Mouse (Mus musculus): ENCODE measurements at regions not wholly inside any gene's neighbourhood (a gene's known extent, or its start where the extent isn't known, plus 50 kb on each side); places are given as distances from the start of the nearest gene placed in this dataset.

DNA sequence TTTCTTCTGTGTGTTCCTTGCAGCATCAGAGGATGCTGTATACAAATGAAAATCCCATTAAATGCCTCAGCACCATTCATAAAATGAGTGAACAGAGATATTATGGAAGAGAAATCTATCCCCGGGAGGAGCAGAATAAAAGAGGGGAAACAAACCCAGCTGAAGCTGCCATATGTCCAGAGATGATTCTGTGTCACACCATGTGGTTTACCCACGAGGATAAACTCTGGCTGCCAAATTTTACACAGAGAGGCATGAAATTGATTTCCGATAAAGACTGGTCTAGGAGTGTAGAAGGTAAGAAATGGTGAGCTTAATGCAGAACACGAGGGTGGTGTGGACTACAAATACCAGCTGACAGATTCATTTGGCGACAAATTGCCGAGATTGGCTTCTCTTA is 111.1 kb downstream of the Mbip start:
- Histone ChIP-seq H3K4me2 (no peak overlapping the region), H3K36me3 (no peaks in the 10 kb centered on the region), H3K27ac (no peak overlapping the region; the same call in 1 of the 2 replicates), H3K9ac (no peak overlapping the region), H3K9me3 (no peaks in the 10 kb centered on the region; the same call in 1 of the 2 replicates), H3K4me3 (no peak overlapping the region), H3K4me1 (replicated peaks) (peaks cover 3% of the 10 kb centered on the region; the same call in 1 of the 2 replicates), H3K27me3 (no peaks in the 10 kb centered on the region)
- ATAC-seq (ENCODE audit: low FRiP score): peak; percentile 28; the same call in 1 of the 2 replicates
- WGBS: 67% methylated on average over 6 of the region's 6 CpGs

DNA sequence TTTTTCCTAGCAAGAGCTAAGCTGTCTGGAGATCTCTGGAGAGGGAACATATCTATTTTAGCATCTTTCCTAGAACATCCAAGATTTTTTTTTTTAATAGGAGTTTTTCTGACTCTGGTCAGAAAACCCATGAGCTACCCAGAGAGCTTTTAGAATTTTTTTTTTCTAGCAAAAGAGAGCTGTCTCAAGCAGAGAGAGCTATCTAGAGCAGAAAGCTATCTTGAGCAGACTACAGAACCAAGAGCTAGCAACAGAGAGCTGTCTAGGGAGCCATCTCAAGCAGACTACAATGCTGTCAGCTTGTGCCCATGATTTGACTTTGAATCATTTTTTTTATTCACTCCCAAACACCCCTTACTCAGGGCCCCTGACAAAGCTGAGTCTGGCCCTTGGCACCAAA is 112.5 kb downstream of the Mbip start:
- no peak for ATAC-seq (ENCODE audit: low FRiP score)
- no peak overlapping the region for H3K4me3 ChIP-seq
- H3K9me3 ChIP-seq: no peaks in the 10 kb centered on the region; the same call in 1 of the 2 replicates
- no peaks in the 10 kb centered on the region for H3K36me3 ChIP-seq
- no peak overlapping the region for H3K27ac ChIP-seq
- no peak overlapping the region for H3K9ac ChIP-seq
- H3K27me3 ChIP-seq: no peaks in the 10 kb centered on the region
- no peak overlapping the region for H3K4me2 ChIP-seq
- peaks cover 3% of the 10 kb centered on the region; the same call in 1 of the 2 replicates for H3K4me1 ChIP-seq (replicated peaks)

DNA sequence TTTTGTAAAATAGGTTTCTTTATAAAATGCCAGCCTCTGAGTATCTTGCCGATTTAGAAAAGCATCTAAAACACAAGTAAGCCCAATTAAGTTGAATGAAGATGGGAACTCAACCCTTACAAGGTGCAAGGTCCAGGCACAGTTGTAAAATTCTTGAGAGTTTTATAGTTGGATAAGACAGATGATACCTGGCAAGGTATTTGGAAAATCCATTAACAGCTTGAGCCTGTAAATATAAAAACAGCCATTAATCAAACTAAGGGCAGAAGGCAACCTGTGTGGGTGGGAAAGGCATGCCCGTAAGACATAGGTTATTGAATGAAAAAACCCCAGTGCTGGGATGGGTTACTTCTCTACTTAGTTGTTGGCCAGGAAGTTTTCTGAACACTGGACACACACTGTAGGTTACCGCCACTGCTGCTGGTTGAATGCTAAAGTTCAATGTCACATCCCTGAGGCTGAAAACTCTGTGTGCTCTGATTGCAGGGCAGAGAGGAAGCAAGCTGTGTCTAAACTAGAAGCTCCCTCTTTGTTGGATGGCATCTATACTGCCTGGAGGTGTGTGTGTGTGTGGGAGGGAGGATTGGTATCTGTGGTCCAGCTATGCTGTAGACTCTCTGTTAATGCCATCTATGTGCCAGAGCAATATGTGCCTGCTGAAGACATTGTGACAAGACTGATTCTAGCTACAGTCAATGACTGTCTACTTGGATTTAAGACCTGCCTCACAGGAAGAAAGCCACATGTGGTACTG is 121.4 kb downstream of the Mbip start:
- Histone ChIP-seq H3K4me1 (replicated peaks) (no peaks in the 10 kb centered on the region), H3K27me3 (no peaks in the 10 kb centered on the region), H3K9me3 (no peaks in the 10 kb centered on the region), H3K4me2 (no peak overlapping the region), H3K4me3 (no peak overlapping the region), H3K27ac (no peak overlapping the region), H3K9ac (no peak overlapping the region), H3K36me3 (no peaks in the 10 kb centered on the region)
- ATAC-seq (ENCODE audit: low FRiP score): no peak
- WGBS: 91% methylated on average over 3 of the region's 3 CpGs

DNA sequence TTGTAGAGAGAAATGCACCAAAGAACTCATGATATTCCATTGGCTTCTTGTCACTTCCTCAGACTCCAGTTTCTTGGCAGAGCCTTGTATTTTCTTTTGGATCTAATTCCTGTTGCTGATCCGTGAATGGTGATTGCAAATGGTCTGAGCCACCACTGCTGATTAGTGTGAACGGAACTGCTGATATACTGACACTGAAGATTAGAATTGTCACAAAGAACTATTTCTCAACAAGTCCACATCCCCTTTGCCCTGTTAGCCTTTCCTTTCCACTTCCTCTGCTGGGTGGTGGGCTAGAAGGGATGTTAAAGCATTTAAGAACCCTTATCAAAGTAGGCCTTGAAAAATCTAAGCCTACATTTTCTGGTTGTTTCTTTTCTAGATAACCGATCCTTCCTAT is 152.2 kb downstream of the Mbip start:
- H3K4me2 ChIP-seq: no peak overlapping the region
- no peak for ATAC-seq (ENCODE audit: low FRiP score)
- H3K27ac ChIP-seq: no peak overlapping the region
- H3K4me1 ChIP-seq (replicated peaks): no peaks in the 10 kb centered on the region
- no peaks in the 10 kb centered on the region for H3K9me3 ChIP-seq
- H3K27me3 ChIP-seq: no peaks in the 10 kb centered on the region
- no peak overlapping the region for H3K4me3 ChIP-seq
- H3K36me3 ChIP-seq: no peaks in the 10 kb centered on the region
- no peak overlapping the region for H3K9ac ChIP-seq
- 86% methylated on average over 3 of the region's 3 CpGs for WGBS

DNA sequence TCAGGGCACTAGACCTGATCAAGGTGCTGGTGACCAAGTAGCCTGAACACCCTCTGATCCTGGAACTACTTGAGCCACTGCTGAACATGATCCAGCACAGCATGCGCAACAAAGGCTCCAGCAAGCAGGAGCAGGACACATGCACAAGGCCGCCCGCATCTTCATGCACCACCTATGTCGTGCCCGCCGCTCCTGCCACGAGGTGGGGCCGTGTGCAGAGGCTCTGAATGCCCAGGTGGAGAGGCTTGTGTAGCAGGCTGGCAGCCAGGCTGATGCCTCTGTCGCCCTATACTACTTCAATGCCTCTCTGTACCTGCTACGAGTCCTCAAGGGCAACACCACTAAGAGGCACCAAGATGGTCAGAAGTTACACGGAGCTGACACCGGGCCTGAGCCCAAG is 156.1 kb downstream of the Mbip start:
- Histone ChIP-seq H3K4me2 (no peak overlapping the region), H3K9ac (no peak overlapping the region), H3K27ac (no peak overlapping the region), H3K27me3 (no peaks in the 10 kb centered on the region), H3K36me3 (no peaks in the 10 kb centered on the region), H3K4me3 (no peak overlapping the region), H3K4me1 (replicated peaks) (no peaks in the 10 kb centered on the region), H3K9me3 (no peaks in the 10 kb centered on the region)
- WGBS: 93% methylated on average over 12 of the region's 12 CpGs
- no peak for ATAC-seq (ENCODE audit: low FRiP score)

DNA sequence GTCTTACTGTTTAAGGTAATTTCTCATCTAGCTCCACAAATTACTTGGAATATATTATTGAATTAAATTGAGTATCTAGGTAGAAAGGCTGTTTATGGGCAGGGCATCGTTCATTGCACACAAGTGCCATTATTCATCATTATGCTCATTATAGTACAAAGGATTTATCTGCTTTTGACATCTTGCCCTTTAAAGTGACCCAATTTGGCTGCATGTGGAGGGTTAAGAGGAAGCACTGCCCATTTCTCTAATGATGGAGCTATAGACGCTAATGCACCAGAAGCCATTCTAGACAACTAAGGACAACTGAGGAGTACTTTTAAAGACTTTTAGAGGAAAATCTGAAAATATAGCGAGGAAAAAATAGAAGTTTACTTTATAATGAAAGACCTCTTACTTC is 185.0 kb downstream of the Mbip start:
- WGBS: 69% methylated on average over 3 of the region's 3 CpGs
- Histone ChIP-seq H3K27ac (no peak overlapping the region), H3K4me3 (no peak overlapping the region), H3K9ac (no peak overlapping the region), H3K4me2 (no peak overlapping the region), H3K27me3 (no peaks in the 10 kb centered on the region), H3K4me1 (replicated peaks) (no peaks in the 10 kb centered on the region), H3K36me3 (no peaks in the 10 kb centered on the region), H3K9me3 (no peaks in the 10 kb centered on the region)
- no peak for ATAC-seq (ENCODE audit: low FRiP score)

DNA sequence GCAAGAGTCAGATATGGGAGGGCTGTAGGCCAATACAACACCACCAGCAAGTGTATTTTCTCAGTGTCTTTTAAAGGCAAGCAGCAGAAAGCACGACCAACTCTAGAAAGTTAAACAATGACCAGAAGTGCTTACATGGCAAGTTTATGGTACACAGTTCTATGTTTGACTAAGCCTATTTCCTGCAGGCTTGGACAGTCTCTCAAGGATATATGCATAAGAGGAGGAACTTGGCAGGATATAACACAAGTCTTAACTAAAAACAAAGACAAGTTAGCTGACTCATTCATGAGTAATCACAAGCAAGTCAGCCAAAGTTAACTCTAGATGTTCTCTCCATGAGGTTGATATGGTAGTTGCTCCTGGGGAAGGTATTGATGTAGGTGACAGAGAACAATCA is 201.3 kb downstream of the Mbip start:
- Histone ChIP-seq H3K27me3 (no peaks in the 10 kb centered on the region), H3K9me3 (no peaks in the 10 kb centered on the region), H3K27ac (no peak overlapping the region), H3K36me3 (no peaks in the 10 kb centered on the region), H3K9ac (no peak overlapping the region), H3K4me1 (replicated peaks) (no peaks in the 10 kb centered on the region), H3K4me3 (no peak overlapping the region), H3K4me2 (no peak overlapping the region)
- WGBS: 79% methylated on average over 1 of the region's 1 CpGs
- no peak for ATAC-seq (ENCODE audit: low FRiP score)

DNA sequence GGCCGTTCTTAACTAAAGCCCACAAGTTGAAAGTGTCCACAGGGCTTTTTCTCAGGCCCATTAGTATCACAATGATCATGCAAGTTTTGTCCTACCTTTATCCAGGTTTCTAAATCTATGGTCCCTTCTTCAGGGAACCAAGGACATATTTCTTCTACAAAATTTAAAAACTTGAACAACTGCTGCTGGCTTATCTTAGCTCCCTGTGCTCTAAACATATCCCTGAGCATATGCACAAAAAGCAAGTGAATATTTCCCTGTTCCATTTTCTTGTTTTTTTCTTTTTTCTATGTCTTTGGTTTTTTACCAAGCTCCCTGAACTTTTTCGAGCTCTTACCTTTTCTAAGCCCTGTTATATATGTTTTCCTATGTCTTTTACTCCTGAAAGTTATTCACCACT is 201.9 kb downstream of the Mbip start:
- Histone ChIP-seq H3K27me3 (no peaks in the 10 kb centered on the region), H3K4me1 (replicated peaks) (no peaks in the 10 kb centered on the region), H3K4me2 (no peak overlapping the region), H3K27ac (no peak overlapping the region), H3K4me3 (no peak overlapping the region), H3K36me3 (no peaks in the 10 kb centered on the region), H3K9ac (no peak overlapping the region), H3K9me3 (no peaks in the 10 kb centered on the region)
- no peak for ATAC-seq (ENCODE audit: low FRiP score)
- 76% methylated on average over 2 of the region's 2 CpGs for WGBS

DNA sequence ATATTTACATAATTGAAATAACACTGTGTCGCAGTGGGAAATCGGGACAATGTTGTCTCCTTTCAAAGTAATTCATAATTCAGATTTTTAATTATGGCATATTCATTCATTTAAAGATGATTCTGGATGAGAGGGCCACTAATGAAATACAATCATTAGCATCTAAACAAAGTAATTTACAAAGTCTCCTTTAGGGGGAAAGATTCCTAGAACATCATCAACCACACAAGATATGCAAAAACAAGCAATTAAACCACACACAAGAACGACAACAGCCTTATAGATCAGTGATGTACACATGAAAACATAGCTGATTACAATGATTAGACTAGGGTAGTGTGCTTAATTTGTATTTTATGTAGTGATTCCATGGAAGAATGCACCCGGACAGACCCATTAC is 231.2 kb downstream of the Mbip start:
- Histone ChIP-seq H3K27ac (no peak overlapping the region), H3K27me3 (no peaks in the 10 kb centered on the region), H3K9ac (no peak overlapping the region), H3K4me3 (no peak overlapping the region), H3K9me3 (no peaks in the 10 kb centered on the region), H3K4me1 (replicated peaks) (peaks cover 5% of the 10 kb centered on the region; the same call in 1 of the 2 replicates), H3K36me3 (no peaks in the 10 kb centered on the region), H3K4me2 (no peak overlapping the region)
- ATAC-seq (ENCODE audit: low FRiP score): 0 out of 2 replicates have a peak, but pooled peaks have one; percentile 17
- 78% methylated on average over 4 of the region's 4 CpGs for WGBS

DNA sequence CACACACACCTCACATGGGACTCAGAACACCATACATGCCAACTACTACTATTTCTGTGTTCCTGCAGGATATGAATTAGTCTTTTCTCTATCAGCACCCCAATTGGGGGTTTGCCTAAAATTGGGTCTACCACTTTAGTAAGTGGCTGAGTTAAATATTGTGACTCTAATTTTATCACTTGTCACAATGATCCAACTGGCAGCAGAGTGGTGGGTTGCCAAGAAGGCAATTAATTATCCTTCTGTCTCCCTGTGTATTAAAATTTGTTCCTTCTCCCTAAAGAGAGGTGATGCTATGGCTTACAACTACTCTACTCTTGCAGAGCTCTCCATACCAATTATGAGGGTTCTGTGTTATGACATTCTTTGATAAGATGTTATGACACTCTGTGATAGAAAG is 245.3 kb downstream of the Brms1l start:
- no peak overlapping the region for H3K27ac ChIP-seq
- no peaks in the 10 kb centered on the region for H3K9me3 ChIP-seq
- H3K27me3 ChIP-seq: no peaks in the 10 kb centered on the region
- no peak overlapping the region for H3K4me2 ChIP-seq
- H3K4me3 ChIP-seq: no peak overlapping the region
- H3K9ac ChIP-seq: no peak overlapping the region
- ATAC-seq (ENCODE audit: low FRiP score): no peak
- H3K36me3 ChIP-seq: no peaks in the 10 kb centered on the region
- H3K4me1 ChIP-seq (replicated peaks): no peaks in the 10 kb centered on the region

DNA sequence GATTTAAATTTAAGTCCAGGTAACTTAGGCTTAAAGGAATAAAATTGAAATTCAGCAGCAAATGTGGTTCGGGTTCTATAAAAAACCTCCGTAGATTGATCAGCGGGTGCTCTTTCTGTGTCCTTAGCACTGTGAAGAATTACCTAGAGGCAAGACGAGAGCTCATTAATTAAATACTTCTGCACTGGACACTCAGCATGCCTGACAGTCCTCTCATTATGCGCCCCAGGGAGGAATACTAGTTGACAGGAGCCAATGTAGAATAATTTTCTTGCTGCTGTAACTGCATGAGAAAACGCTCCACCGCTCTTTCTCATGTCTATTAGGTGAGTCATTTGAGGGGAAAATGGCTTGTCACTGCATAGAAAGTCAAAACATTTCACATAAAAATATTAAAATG is 228.1 kb downstream of the Brms1l start:
- Histone ChIP-seq H3K4me1 (replicated peaks) (peaks cover 3% of the 10 kb centered on the region; the same call in 1 of the 2 replicates), H3K27me3 (peaks cover 20% of the 10 kb centered on the region), H3K27ac (no peak overlapping the region), H3K9me3 (no peaks in the 10 kb centered on the region), H3K4me3 (no peak overlapping the region), H3K36me3 (no peaks in the 10 kb centered on the region), H3K4me2 (no peak overlapping the region), H3K9ac (no peak overlapping the region)
- 54% methylated on average over 7 of the region's 7 CpGs for WGBS
- no peak for ATAC-seq (ENCODE audit: low FRiP score)

DNA sequence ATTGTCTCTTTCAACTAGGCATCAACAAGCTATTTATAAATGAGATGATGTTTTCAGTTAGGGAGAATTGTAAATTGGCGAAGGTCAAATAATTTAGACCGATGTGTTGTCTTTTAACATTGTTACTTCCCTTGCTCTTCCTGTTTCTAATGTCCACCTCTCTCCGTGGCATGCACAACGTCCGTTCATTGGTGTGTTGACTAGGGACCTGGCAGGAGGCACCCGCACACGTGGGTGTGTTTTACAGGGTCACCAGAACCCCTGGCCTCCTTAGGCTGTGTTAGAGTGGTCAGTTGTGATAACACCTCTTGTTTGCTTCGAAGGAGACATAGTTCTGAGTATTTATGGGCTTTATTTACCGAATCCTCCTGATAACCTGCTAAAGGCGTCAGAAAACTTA is 222.8 kb downstream of the Brms1l start:
- Histone ChIP-seq H3K4me3 (no peak overlapping the region), H3K9me3 (no peaks in the 10 kb centered on the region), H3K9ac (no peak overlapping the region), H3K4me1 (replicated peaks) (no peaks in the 10 kb centered on the region), H3K36me3 (no peaks in the 10 kb centered on the region), H3K27me3 (peaks cover 31% of the 10 kb centered on the region), H3K27ac (no peak overlapping the region), H3K4me2 (no peak overlapping the region)
- 79% methylated on average over 10 of the region's 10 CpGs for WGBS
- ATAC-seq (ENCODE audit: low FRiP score): no peak

DNA sequence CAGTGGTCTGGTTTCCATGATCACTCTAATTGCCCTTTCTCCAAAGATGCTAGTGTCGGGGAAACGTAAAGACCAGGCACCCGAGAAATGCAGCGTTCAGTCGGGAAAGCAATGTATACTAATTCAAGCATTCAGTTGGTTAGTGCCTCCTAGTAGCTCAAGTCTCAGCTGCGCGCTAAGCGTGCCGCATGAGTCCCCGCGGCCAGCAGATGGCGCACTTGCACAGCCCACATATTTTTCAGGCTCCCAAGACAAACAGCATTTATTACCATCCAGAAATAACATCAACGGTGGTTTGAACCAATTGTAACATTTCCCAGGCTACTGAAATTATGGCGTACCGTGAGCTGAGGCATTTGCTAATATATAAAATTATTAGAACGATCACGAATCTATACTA is 222.3 kb downstream of the Brms1l start:
- Histone ChIP-seq H3K9me3 (no peaks in the 10 kb centered on the region), H3K9ac (0 out of 2 replicates have a peak overlapping the region, but pooled peaks have one; percentile 24), H3K36me3 (no peaks in the 10 kb centered on the region), H3K4me1 (replicated peaks) (no peaks in the 10 kb centered on the region), H3K27ac (no peak overlapping the region), H3K4me3 (no peak overlapping the region), H3K27me3 (peaks cover 31% of the 10 kb centered on the region), H3K4me2 (no peak overlapping the region)
- ATAC-seq (ENCODE audit: low FRiP score): peak; percentile 71; the same call in 1 of the 2 replicates
- WGBS: 16% methylated on average over 17 of the region's 17 CpGs
